Mouse (Mus musculus) heart, postnatal 0 days (tissue): ENCODE data around the gene Ubqln1.

ENCODE experiments used
- CTCF ChIP-seq: IDR thresholded peaks from 2 replicates; pipeline ENCODE4 v1.5.1; 2016; ENCODE audit warnings: antibody characterized with exemption, control low read depth, low read depth
- EP300 ChIP-seq: IDR thresholded peaks from 2 replicates; pipeline ENCODE4 v1.6.1; 2016; ENCODE audit warnings: antibody characterized with exemption, low read depth

DNA sequence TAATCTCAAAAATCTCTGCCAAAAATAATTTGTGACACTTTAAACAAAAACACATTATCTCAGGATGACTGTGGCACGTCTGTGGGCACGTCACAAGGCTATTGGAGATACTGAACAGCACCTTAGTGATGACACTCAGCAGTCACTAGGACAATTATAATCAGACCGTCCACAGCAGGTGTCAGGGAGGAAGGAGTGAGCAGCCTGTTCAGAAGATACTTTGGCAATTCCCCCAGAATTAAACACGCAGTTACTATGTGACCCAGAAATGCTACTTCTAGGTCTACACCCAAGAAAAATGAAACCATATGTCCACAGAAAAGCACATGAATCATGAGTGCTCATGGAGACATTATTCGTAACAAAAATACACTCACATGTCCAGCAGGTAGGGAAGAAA, 5.0 kb downstream of the Ubqln1 start:
- TF ChIP-seq CTCF: no peak
- TF ChIP-seq EP300: no peak
